Mouse (Mus musculus): ENCODE data around the gene Olfr1086. TPM values are rescaled to one million over a fixed set of nuclear protein-coding genes. Genes with fewer than 3 reads are reported as not detected.
"Not testable (repeated sequence)": the region's sequence is repeated elsewhere in the genome, so short reads cannot be mapped to it uniquely, and the experiment has no call there.

The Olfr1086 gene
- not detected in 2 replicates for polyA plus RNA-seq (2016; fragmentation: Nextera tagmentation; extraction: Ambion mirVana)

- H3K4me2 ChIP-seq, result no peak within 1 kb of the TSS
- 76% methylated on average over 2 of the region's 2 CpGs for WGBS
- no peak within 1 kb of the TSS for H3K27ac ChIP-seq (ENCODE audit: poor library complexity, severe bottlenecking)
- no peaks in the 10 kb centered on the region for H3K9me3 ChIP-seq (replicated peaks)
- H3K27me3 ChIP-seq (replicated peaks), result no peaks in the 10 kb centered on the region
- H3K4me3 ChIP-seq, result no peak within 1 kb of the TSS
- no peaks in the 10 kb centered on the region for H3K4me1 ChIP-seq (replicated peaks)
- H3K9ac ChIP-seq, result no peak within 1 kb of the TSS
- no peak for ATAC-seq (ENCODE audit: insufficient number of reproducible peaks, low FRiP score)
- H3K36me3 ChIP-seq, result no peaks in the 10 kb centered on the region
Observed at GRCm38 (mm10) chr2:86679992-86680391, at the start of gene Olfr1086. Gene Olfr1086 (minus strand): TSS chr2:86680092.

DNA sequence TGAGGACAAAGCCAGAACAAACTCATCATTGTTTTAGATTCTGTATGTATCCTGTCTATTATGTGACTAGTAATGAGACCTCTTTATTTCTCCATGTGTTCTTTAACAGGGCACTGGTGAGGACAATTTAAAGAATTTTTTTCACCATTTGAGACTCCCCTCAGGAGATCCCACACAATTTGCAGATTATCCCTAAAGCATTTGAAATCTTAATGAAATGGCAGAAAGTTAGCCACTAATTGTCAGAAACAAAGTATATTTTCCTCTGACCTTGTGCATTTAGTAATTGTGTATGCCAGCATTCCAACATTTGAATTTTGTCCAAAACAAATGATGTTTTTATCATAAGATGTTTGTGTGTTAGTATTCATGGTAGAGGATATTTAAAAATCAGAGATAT is 18.4 kb upstream of the Olfr1086 start, which contains the start of gene Olfr1087:
Olfr1087 (minus strand) TSS at position 101 of the 400 bp plus-strand sequence.
- Histone ChIP-seq H3K27ac (ENCODE audit: poor library complexity, severe bottlenecking) (no peak within 1 kb of the TSS), H3K9ac (no peak within 1 kb of the TSS), H3K4me1 (replicated peaks) (no peaks in the 10 kb centered on the region), H3K4me2 (no peak within 1 kb of the TSS), H3K27me3 (replicated peaks) (no peaks in the 10 kb centered on the region), H3K4me3 (no peak within 1 kb of the TSS), H3K36me3 (no peaks in the 10 kb centered on the region), H3K9me3 (replicated peaks) (no peaks in the 10 kb centered on the region)
- ATAC-seq (ENCODE audit: insufficient number of reproducible peaks, low FRiP score), result no peak

DNA sequence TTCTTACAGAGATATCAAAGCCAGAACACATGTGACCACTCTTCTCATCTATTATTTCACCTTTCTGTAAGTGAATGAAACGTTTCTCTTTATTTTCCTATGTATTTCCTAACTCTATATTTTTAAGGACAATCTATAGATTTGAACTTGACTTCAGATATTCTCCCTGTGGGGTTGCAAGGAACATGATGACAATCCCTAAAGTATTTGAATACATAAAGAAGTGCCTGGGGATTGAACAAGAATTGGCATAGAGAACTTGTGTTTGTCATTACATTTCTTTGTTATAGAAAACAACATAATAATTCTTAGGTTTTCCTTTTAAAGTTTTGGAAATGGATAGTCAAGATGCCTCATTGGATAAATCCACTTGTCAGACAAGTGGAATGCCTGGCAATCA is 18.0 kb downstream of the Olfr1086 start, which contains the start of gene Olfr1085:
Olfr1085 (minus strand) TSS at position 101 of the 400 bp plus-strand sequence.
- 25% methylated on average over 1 of the region's 1 CpGs for WGBS
- Histone ChIP-seq H3K4me1 (replicated peaks) (no peaks in the 10 kb centered on the region), H3K4me2 (no peak within 1 kb of the TSS), H3K9ac (no peak within 1 kb of the TSS), H3K36me3 (no peaks in the 10 kb centered on the region), H3K27me3 (replicated peaks) (no peaks in the 10 kb centered on the region), H3K4me3 (no peak within 1 kb of the TSS), H3K9me3 (replicated peaks) (no peaks in the 10 kb centered on the region), H3K27ac (ENCODE audit: poor library complexity, severe bottlenecking) (no peak within 1 kb of the TSS)
- no peak for ATAC-seq (ENCODE audit: insufficient number of reproducible peaks, low FRiP score)

GRCm38 (mm10) chr2:86639625-86640024 is 40.3 kb downstream of the Olfr1086 start, which contains the start of gene Olfr1084:
Gene Olfr1084 (minus strand): TSS chr2:86639725.
- ATAC-seq (ENCODE audit: insufficient number of reproducible peaks, low FRiP score); H3K9me3 ChIP-seq (replicated peaks); H3K9ac ChIP-seq; H3K27ac ChIP-seq (ENCODE audit: poor library complexity, severe bottlenecking); H3K4me1 ChIP-seq (replicated peaks); H3K4me2 ChIP-seq; H3K27me3 ChIP-seq (replicated peaks); H3K36me3 ChIP-seq; H3K4me3 ChIP-seq: not testable (repeated sequence)
- 70% methylated on average over 1 of the region's 1 CpGs for WGBS

Other genes with a start within 250 kb of the Olfr1086 start
- gene Olfr1065, start 229.5 kb downstream of the Olfr1086 start, polyA plus RNA-seq (2016; fragmentation: Nextera tagmentation; extraction: Ambion mirVana), result not detected in 2 replicates
- gene Olfr1066, start 223.8 kb downstream of the Olfr1086 start, polyA plus RNA-seq (2016; fragmentation: Nextera tagmentation; extraction: Ambion mirVana), result not detected in 2 replicates
- not detected in 2 replicates for gene Olfr228, start 192.7 kb downstream of the Olfr1086 start, polyA plus RNA-seq (2016; fragmentation: Nextera tagmentation; extraction: Ambion mirVana)
- gene Olfr1076, start 171.6 kb downstream of the Olfr1086 start, polyA plus RNA-seq (2016; fragmentation: Nextera tagmentation; extraction: Ambion mirVana), result not detected in 2 replicates
- gene Olfr1079, start 137.6 kb downstream of the Olfr1086 start, polyA plus RNA-seq (2016; fragmentation: Nextera tagmentation; extraction: Ambion mirVana), result not detected in 2 replicates
- gene Olfr1080, start 121.9 kb downstream of the Olfr1086 start, polyA plus RNA-seq (2016; fragmentation: Nextera tagmentation; extraction: Ambion mirVana), result not detected in 2 replicates
- not detected in 2 replicates for gene Olfr1082, start 81.1 kb downstream of the Olfr1086 start, polyA plus RNA-seq (2016; fragmentation: Nextera tagmentation; extraction: Ambion mirVana)
- not detected in 2 replicates for gene Olfr1084, start 40.4 kb downstream of the Olfr1086 start, polyA plus RNA-seq (2016; fragmentation: Nextera tagmentation; extraction: Ambion mirVana)
- gene Olfr1085, start 18.1 kb downstream of the Olfr1086 start, polyA plus RNA-seq (2016; fragmentation: Nextera tagmentation; extraction: Ambion mirVana), result not detected in 2 replicates
- gene Olfr1087, start 18.3 kb upstream of the Olfr1086 start, polyA plus RNA-seq (2016; fragmentation: Nextera tagmentation; extraction: Ambion mirVana), result not detected in 2 replicates
- gene Olfr1089, start 53.6 kb upstream of the Olfr1086 start, polyA plus RNA-seq (2016; fragmentation: Nextera tagmentation; extraction: Ambion mirVana), result not detected in 2 replicates
- gene Olfr1090, start 78.9 kb upstream of the Olfr1086 start, polyA plus RNA-seq (2016; fragmentation: Nextera tagmentation; extraction: Ambion mirVana), result not detected in 2 replicates
- not detected in 2 replicates for gene Olfr1093, start 102.4 kb upstream of the Olfr1086 start, polyA plus RNA-seq (2016; fragmentation: Nextera tagmentation; extraction: Ambion mirVana)
- not detected in 2 replicates for gene Olfr141, start 129.9 kb upstream of the Olfr1086 start, polyA plus RNA-seq (2016; fragmentation: Nextera tagmentation; extraction: Ambion mirVana)
- gene Olfr1094, start 144.6 kb upstream of the Olfr1086 start, polyA plus RNA-seq (2016; fragmentation: Nextera tagmentation; extraction: Ambion mirVana), result not detected in 2 replicates
- not detected in 2 replicates for gene Olfr1095, start 171.6 kb upstream of the Olfr1086 start, polyA plus RNA-seq (2016; fragmentation: Nextera tagmentation; extraction: Ambion mirVana)
- not detected in 2 replicates for gene Gm13723, start 194.7 kb upstream of the Olfr1086 start, polyA plus RNA-seq (2016; fragmentation: Nextera tagmentation; extraction: Ambion mirVana)
- not detected in 2 replicates for gene Olfr1097, start 212.1 kb upstream of the Olfr1086 start, polyA plus RNA-seq (2016; fragmentation: Nextera tagmentation; extraction: Ambion mirVana)
- not detected in 2 replicates for gene Olfr1098, start 244.5 kb upstream of the Olfr1086 start, polyA plus RNA-seq (2016; fragmentation: Nextera tagmentation; extraction: Ambion mirVana)